In the genomic region with DNA sequence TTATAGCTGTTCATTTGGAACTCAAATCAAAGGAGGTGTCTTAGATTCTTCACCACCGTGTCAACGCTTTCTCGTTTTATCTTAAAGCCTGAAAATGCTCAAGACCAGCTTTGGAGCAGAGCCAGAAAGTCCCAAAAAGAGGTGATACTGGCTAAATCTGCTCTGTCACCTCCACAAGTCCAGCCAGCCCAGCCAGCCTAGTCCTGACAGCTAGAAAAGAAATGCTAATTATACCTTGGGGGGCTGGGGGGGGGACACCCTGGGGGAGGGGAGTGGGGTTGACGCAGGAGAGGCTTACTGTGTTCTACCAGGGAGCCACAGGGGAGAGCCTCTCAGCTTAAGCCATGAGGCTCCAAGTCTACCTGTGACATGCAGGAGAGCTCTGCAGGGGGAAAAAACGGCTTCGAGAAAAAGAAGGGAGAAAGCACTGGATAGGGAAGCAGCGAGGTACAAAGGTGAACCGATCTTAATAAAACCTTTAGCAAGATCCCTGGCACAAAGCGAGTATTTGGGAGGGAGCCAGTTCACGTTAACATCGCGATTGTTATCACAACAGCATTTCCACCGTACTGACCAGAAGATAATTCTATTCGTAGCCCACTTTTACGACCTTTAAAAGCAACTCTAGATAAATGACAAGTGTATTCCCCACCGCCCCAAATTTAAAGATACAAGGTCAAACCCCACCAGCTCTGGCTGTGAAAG, we compare ENCODE assay signal across 8 mouse cellular contexts. TPM values are rescaled to one million over a fixed set of nuclear protein-coding genes. Genes with fewer than 3 reads are reported as not detected.
DNase-seq lines count a peak whose midpoint lies in the region; ATAC-seq and TF ChIP-seq lines count a peak whose summit lies in the region.

No protein-coding gene starts in this region.

- H3K27me3 ChIP-seq in forebrain, embryonic 14.5 days (replicated peaks; ENCODE audit: control insufficient read depth, insufficient read depth, low read length) = no peaks in the 10 kb centered on the region
- no peaks in the 10 kb centered on the region for H3K27me3 ChIP-seq in kidney, embryonic 14.5 days (ENCODE audit: control insufficient read depth, insufficient read depth, low read length)
- H3K27me3 ChIP-seq in midbrain, embryonic 12.5 days = 0 out of 2 replicates have a peak, but pooled peaks cover 2% of the 10 kb centered on the region

- no peak for TF ChIP-seq POLR2A in lung, adult 2 months (IDR thresholded peaks at IDR 0.05; ENCODE audit: borderline replicate concordance, extremely low read depth, low read depth, low read length)
- TF ChIP-seq POLR2A in bone marrow, adult 2 months (IDR thresholded peaks at IDR 0.05; ENCODE audit: borderline replicate concordance, control insufficient read depth, low read depth, low read length) = no peak

- peak overlapping the region; percentile 93 for H3K4me2 ChIP-seq in forebrain, embryonic 14.5 days (ENCODE audit: low read length)
- peak overlapping the region; percentile 96 for H3K4me2 ChIP-seq in kidney, embryonic 14.5 days (replicated peaks; ENCODE audit: low read depth, low read length)
- peak overlapping the region; percentile 94 for H3K4me2 ChIP-seq in midbrain, embryonic 12.5 days (replicated peaks)

- H3K4me1 ChIP-seq in lung, adult 2 months (ENCODE audit: control insufficient read depth, insufficient read depth, low read length) = no peaks in the 10 kb centered on the region
- H3K4me1 ChIP-seq in bone marrow, adult 2 months (ENCODE audit: control insufficient read depth, insufficient read depth, low read length) = no peaks in the 10 kb centered on the region
- peaks cover 11% of the 10 kb centered on the region; the same call in 1 of the 2 replicates for H3K4me1 ChIP-seq in forebrain, embryonic 14.5 days (ENCODE audit: control insufficient read depth, insufficient read depth, low read length)
- H3K4me1 ChIP-seq in kidney, embryonic 14.5 days (ENCODE audit: control insufficient read depth, insufficient read depth, low read length) = peaks cover 9% of the 10 kb centered on the region
- peaks cover 13% of the 10 kb centered on the region for H3K4me1 ChIP-seq in midbrain, embryonic 12.5 days

- peaks cover 16% of the 10 kb centered on the region for H3K36me3 ChIP-seq in forebrain, embryonic 14.5 days (ENCODE audit: control insufficient read depth, insufficient read depth, low read length)
- H3K36me3 ChIP-seq in kidney, embryonic 14.5 days (ENCODE audit: control insufficient read depth, insufficient read depth, low read length) = peaks cover 21% of the 10 kb centered on the region
- peaks cover 12% of the 10 kb centered on the region; the same call in 1 of the 2 replicates for H3K36me3 ChIP-seq in midbrain, embryonic 12.5 days

- no peaks in the 10 kb centered on the region for H3K9me3 ChIP-seq in forebrain, embryonic 14.5 days (replicated peaks; ENCODE audit: control insufficient read depth, low read length)
- no peaks in the 10 kb centered on the region for H3K9me3 ChIP-seq in kidney, embryonic 14.5 days (ENCODE audit: control insufficient read depth, low read length)
- H3K9me3 ChIP-seq in midbrain, embryonic 12.5 days = no peaks in the 10 kb centered on the region

- peak overlapping the region; percentile 88 for H3K9ac ChIP-seq in forebrain, embryonic 14.5 days (ENCODE audit: low read length)
- peak overlapping the region; percentile 79 for H3K9ac ChIP-seq in kidney, embryonic 14.5 days (ENCODE audit: low read depth, low read length)
- peak overlapping the region; percentile 79 for H3K9ac ChIP-seq in midbrain, embryonic 12.5 days (replicated peaks)

- no peak overlapping the region for H3K27ac ChIP-seq in bone marrow, adult 2 months (ENCODE audit: control insufficient read depth, insufficient read depth, low read depth, low read length, poor library complexity)
- no peak overlapping the region for H3K27ac ChIP-seq in forebrain, embryonic 14.5 days (ENCODE audit: low read depth, low read length)
- H3K27ac ChIP-seq in kidney, embryonic 14.5 days (ENCODE audit: low read depth, low read length) = no peak overlapping the region
- no peak overlapping the region for H3K27ac ChIP-seq in midbrain, embryonic 12.5 days (replicated peaks)

- H3K4me3 ChIP-seq in lung, adult 2 months (replicated peaks; ENCODE audit: extremely low read depth, low read depth, low read length) = peak overlapping the region; percentile 72
- peak overlapping the region; percentile 85 for H3K4me3 ChIP-seq in bone marrow, adult 2 months (replicated peaks; ENCODE audit: control insufficient read depth, low read depth, low read length)
- peak overlapping the region; percentile 88 for H3K4me3 ChIP-seq in forebrain, embryonic 14.5 days (ENCODE audit: low read depth, low read length)
- H3K4me3 ChIP-seq in kidney, embryonic 14.5 days (ENCODE audit: low read length) = peak overlapping the region; percentile 84
- H3K4me3 ChIP-seq in midbrain, embryonic 12.5 days = peak overlapping the region; percentile 89

- 14% methylated on average over 16 of the region's 16 CpGs for WGBS in lung, adult 2 months
- 14% methylated on average over 16 of the region's 16 CpGs for WGBS in bone marrow, adult 2 months
- 3% methylated on average over 16 of the region's 16 CpGs for WGBS in forebrain, embryonic 14.5 days
- WGBS in kidney, embryonic 14.5 days = 5% methylated on average over 16 of the region's 16 CpGs
- WGBS in midbrain, embryonic 12.5 days = 2% methylated on average over 16 of the region's 16 CpGs

- ATAC-seq in forebrain, embryonic 14.5 days = no peak
- no peak for ATAC-seq in kidney, embryonic 14.5 days (ENCODE audit: low FRiP score, low TSS enrichment)
- no peak for ATAC-seq in midbrain, embryonic 12.5 days (ENCODE audit: low FRiP score, low read depth)

- no peak for TF ChIP-seq CTCF in lung, adult 2 months (IDR thresholded peaks at IDR 0.05; ENCODE audit: insufficient read depth, low read length)
- TF ChIP-seq CTCF in bone marrow, adult 2 months (IDR thresholded peaks at IDR 0.05; ENCODE audit: control insufficient read depth, insufficient read depth, low read length) = no peak

- DNase-seq in lung, adult 2 months = no peak
- DNase-seq in lung, postnatal 10 days = no peak
- peak; percentile 50 for DNase-seq in forebrain, embryonic 14.5 days (ENCODE audit: low spot score)
- DNase-seq in ovary, postnatal 10 days (ENCODE audit: low spot score) = no peak
- DNase-seq in ovary, adult 18-20 months (ENCODE audit: low spot score) = no peak

RNA-seq across cellular contexts. Expression of a gene that starts 1.0 kb away (rescaled TPM):
- polyA plus RNA-seq in lung, adult 2 months (2012; rRNA removed) = 32.9 and 41.7 TPM in 2 replicates
- 11.3 and 17.1 TPM in 2 replicates for polyA plus RNA-seq in bone marrow, adult 2 months (2011; ENCODE audit: insufficient read depth, insufficient read length, low replicate concordance, missing spikeins)
- polyA plus RNA-seq in forebrain, embryonic 14.5 days (2014; fragmentation: Nextera tagmentation; extraction: Ambion mirVana) = 93.6 and 106 TPM in 2 replicates
- 31.9 and 44.1 TPM in 2 replicates for polyA plus RNA-seq in kidney, embryonic 14.5 days (2014; fragmentation: Nextera tagmentation; extraction: Ambion mirVana)
- 51.6 and 53.8 TPM in 2 replicates for polyA plus RNA-seq in midbrain, embryonic 12.5 days (2016; fragmentation: Nextera tagmentation; extraction: Ambion mirVana)

RNA-seq across cellular contexts. Expression of a gene that starts 16.1 kb away (rescaled TPM):
- polyA plus RNA-seq in lung, adult 2 months (2012; rRNA removed) = 1.2 and 1.8 TPM in 2 replicates
- polyA plus RNA-seq in bone marrow, adult 2 months (2011; ENCODE audit: insufficient read depth, insufficient read length, low replicate concordance, missing spikeins) = 13.9 and 17.2 TPM in 2 replicates
- 24.5 and 27.7 TPM in 2 replicates for polyA plus RNA-seq in forebrain, embryonic 14.5 days (2014; fragmentation: Nextera tagmentation; extraction: Ambion mirVana)
- 30.8 and 43.8 TPM in 2 replicates for polyA plus RNA-seq in kidney, embryonic 14.5 days (2014; fragmentation: Nextera tagmentation; extraction: Ambion mirVana)
- polyA plus RNA-seq in midbrain, embryonic 12.5 days (2016; fragmentation: Nextera tagmentation; extraction: Ambion mirVana) = 44.5 and 45.0 TPM in 2 replicates
